Mouse (Mus musculus) liver, adult 2 months (tissue): Measurements from ENCODE around the gene Fut11.

Experiments used
- CTCF ChIP-seq: fragments of 200-500 bp; IDR thresholded peaks from 2 replicates; pipeline ENCODE4 v1.5.1; 2011; ENCODE audit warnings: low read depth, low read length, control low read depth
- POLR2A ChIP-seq: fragments of 200-500 bp; IDR thresholded peaks from 2 replicates; pipeline ENCODE4 v1.6.1; 2011; ENCODE audit warnings: low read length, control low read depth; ENCODE audit not compliant: insufficient read depth; ENCODE audit errors: extremely low read depth

DNA sequence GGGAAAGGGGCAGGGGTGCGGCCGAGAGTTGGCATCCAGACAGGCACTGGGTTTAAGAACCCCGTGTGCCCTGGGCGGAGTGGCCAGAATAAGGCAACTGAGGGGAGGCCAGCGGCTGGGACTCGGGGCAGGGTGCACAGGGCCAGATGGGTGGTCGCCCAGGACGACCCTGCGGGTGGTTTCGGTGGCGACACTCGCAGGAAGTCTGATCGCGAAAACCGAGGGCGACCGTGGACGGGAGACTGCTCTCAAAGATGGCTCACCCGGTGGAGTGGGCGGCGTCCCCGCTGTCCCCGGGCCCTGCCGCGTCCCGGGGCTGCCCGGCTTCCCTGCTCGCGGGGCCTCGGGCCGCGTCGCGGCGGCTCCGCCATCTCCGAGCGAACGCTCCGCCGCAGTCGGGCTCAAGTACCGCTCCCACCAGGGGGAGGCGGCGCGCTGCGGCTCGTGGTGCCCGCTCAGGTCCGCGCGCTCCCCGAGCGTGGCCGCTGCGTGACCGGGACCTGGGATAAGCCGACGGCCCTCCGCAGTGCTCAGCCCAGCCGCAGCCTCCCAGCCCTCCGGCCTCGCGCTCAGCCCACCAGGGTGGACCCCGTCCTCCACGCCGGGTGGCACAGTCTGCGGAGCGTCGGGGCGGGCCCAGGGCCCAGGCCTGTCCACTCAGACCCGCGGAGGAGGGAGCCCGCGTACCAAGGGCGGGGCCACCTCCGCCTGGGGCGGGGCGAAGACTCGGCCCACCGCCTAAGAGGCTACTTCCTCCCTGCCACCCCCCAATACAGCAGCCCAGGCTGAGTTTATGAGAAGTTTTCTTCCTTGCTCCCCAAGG is 39.4 kb downstream of the Fut11 start, which contains the start of gene Ndst2:
- no peak for TF ChIP-seq CTCF
- TF ChIP-seq POLR2A, result peak; percentile 68; the same call in 1 of the 2 replicates
